Mouse (Mus musculus) left cerebral cortex, postnatal 25 days (tissue): ENCODE results near the gene Hoxa11. TPM values are rescaled to one million over a fixed set of nuclear protein-coding genes. Genes with fewer than 3 reads are reported as not detected.

ENCODE experiments used
- DNase-seq, 2 experiments: peaks; one replicate each; pipeline ENCODE4 v3.0.0; 2022; ENCODE audit warnings: low spot score in 2 of 2, mixed read lengths in 1 of 2
- intact Hi-C: fragments of 180-260 bp; cut with DNase I; formaldehyde crosslinking; loops from one replicate; pipeline ENCODE4 v1.15.1; 2025
- total RNA-seq, 2 experiments: library from RNA; stranded (reverse); gene quantifications; 2 replicates each; pipeline ENCODE4 v1.2.3; 2021

The Hoxa11 gene
- total RNA-seq, 2 experiments from 2014 or later, result not detected

DNA sequence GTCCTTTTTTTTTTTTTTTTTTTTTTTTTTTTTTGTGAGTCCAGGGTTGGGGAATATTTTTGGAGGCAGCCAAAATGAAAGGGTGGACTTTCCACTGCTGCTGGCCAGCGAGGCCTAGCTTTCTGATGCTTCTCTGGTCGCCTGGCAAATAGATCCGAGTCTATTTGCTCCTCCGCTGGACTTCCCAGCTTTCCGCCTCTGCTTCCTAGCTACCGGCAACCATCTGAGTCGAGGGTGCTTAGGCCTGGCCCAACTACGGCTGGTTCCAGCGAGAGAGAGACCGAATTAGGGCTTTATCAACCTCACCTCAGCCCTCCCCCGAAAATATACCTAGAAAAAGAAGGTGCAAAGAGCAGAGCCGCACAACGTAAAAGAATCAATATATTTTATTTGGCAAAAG, 22.9 kb downstream of the Hoxa11 start:
- intact Hi-C loops, result loop anchor here (5.0 kb wide), 2 partner anchors 840 to 1040 kb away; no protein-coding TSS in a partner anchor
- no peak for DNase-seq

- no peak for DNase-seq
- intact Hi-C loops, result loop anchor here (2.0 to 5.0 kb wide), 5 partner anchors 351 to 1040 kb away; no protein-coding TSS in a partner anchor
These were observed 23.5 kb downstream of the Hoxa11 start for GRCm38 (mm10) chr6:52221993-52222685.

- intact Hi-C loops, result loop anchor here (2.0 to 5.0 kb wide), 5 partner anchors 351 to 1039 kb away; no protein-coding TSS in a partner anchor
These were observed 24.1 kb downstream of the Hoxa11 start, which contains the start of gene Hoxa7 for GRCm38 (mm10) chr6:52221337-52221992. Gene Hoxa7, minus strand, starts transcription at chr6:52221854.

GRCm38 (mm10) chr6:52220865-52221310, 24.7 kb downstream of the Hoxa11 start:
- intact Hi-C loops, result loop anchor here (2.0 to 5.0 kb wide), 5 partner anchors 350 to 1039 kb away; no protein-coding TSS in a partner anchor
- DNase-seq, result no peak

More at GRCm38 (mm10) chr6:52221337-52221992, 24.1 kb downstream of the Hoxa11 start, which contains the start of gene Hoxa7:
- peak; percentile 78 to 81 for DNase-seq

GRCm38 (mm10) chr6:52220003-52220864, 25.4 kb downstream of the Hoxa11 start:
- intact Hi-C loops, result loop anchor here (2.0 to 5.0 kb wide), 5 partner anchors 349 to 1038 kb away; no protein-coding TSS in a partner anchor
- no peak for DNase-seq

- DNase-seq, result no peak
- intact Hi-C loops, result no loop called here
These were observed 26.2 kb downstream of the Hoxa11 start for GRCm38 (mm10) chr6:52219234-52219942.

DNA sequence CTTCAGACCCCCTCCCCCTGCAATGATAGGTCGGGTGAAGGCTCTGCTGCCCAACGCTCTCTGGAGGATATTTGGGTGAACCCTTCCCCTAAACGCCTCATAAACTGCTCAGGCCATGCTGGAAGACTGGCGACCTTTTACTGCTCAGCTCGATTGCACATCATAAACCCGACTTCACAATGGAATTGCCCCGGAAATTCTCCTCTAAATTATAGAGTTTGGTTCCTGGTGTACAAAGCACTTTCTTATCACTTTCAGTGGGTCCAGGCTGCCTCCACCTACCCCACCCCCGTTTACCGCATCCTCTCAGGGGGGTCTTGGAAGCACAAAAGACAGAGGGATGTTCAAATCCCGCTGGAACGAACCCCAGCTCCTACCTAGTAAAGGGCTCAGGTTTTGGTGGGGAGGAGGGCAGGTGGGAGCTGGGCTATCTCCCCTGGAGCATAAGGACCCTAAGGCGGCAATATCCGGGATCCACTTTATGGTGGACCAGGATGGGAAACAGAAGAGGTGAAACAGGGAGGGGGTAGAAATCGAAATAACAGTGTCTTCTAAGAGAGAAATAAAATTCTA, 26.9 kb downstream of the Hoxa11 start:
- intact Hi-C loops, result no loop called here
- no peak for DNase-seq

- intact Hi-C loops, result no loop called here
- no peak for DNase-seq
These were observed 27.5 kb downstream of the Hoxa11 start for GRCm38 (mm10) chr6:52217895-52218642.

GRCm38 (mm10) chr6:52217459-52217768, 28.2 kb downstream of the Hoxa11 start:
- intact Hi-C loops, result no loop called here
- DNase-seq, result no peak

DNA sequence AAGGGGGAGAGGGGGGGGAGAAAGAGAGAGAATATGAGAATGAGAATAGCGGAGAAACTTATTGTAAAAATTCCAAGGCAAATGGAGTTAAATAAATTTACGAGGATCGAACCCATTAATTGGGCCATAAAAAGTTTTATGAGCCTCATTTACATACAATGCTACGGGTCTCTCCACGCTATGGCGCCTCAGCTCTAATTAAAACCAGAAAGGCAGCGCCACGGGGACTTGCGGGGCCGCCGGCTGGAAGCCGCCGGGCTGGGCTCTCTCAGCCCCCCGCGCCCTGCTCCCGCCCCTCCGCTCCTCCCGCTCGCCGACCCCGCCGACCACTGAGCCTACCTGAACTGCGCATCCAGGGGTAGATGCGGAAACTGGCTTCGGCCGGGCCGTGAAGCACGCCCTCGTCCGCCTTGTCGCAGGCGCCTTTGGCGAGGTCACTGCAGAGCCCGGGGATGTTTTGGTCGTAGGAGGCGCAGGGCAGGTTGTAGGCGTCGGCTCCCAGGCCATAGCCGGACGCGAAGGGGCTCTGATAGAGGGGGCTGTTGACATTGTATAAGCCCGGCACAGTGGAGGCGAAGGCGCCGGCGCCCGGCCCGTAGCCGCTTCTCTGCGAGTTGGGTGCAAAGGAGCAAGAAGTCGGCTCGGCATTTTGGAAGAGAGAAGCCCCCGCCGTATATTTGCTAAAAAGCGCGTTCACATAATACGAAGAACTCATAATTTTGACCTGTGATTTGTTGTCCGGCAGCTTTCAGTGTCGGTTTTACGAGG, 28.7 kb downstream of the Hoxa11 start:
- intact Hi-C loops, result no loop called here
- DNase-seq, result no peak

DNA sequence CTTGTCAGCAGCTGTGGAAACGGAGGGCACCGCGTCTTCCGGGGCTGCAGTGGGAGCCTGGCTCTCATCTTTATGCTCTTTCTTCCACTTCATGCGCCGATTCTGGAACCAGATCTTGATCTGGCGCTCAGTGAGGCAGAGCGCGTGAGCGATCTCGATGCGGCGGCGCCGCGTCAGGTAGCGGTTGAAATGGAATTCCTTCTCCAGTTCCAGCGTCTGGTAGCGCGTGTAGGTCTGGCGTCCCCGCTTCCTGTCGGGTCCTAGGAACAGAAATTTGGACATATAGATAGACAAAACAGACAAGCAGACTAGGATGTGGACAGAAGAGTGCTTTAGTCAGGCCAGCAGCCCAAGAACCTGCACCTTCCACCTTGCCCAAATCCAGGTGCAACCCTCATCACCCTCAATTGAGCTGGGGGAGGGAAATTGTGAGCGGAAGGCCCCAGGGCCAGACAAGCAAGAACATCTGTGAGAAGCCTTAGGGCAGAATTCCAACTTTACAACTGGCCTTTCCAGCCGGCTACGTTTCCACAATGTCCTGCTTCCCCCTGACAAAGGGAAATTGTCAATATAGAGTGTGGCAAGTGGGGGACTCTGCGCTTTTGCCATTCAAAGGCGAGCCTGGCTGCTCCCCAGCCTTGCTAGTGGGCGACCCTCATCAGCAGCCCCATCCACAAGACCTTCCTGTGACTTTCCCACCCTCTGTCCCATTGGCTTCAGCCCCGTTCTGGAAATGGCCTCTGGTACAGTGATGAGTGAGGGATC, 29.7 kb downstream of the Hoxa11 start:
- no peak for DNase-seq
- intact Hi-C loops, result no loop called here

DNA sequence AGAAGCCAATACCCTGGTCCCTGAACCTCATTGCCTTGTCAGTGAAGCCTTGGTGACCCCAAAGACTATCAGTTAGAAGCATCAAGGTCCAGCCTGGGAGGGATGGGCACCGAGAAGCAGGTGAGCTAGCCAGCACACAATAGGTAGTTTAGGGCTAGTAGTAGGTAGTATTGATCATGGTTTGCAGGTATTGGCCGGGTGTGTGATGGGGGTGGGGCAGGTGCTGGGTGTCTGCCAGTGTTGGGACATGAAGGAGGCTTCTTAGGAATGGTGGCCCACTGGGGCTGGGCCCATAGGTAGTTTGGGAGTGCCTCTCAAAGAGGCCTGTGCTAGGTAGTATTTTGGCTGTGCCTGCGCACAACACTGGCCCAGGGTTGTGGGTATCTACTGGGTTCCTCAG, 30.5 kb downstream of the Hoxa11 start:
- intact Hi-C loops, result no loop called here
- no peak for DNase-seq

DNA sequence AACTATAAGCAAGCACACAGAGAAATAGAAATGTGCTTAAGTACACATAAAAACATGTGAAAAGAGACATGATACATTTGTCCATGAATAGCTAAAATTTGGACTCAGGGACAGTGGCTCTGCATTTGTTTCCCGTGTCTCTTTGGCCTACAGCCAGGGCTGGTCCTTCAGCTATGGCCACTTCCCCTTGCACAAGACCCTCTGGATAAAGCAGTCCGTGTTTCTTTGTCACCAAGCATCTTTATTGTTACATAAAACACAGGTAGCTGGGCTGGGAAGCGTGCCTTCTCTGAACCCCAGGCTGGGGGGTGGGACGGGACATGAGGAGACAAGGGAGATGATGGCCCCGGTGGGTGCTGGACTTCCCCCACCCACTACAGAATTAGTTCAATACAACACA, 31.3 kb downstream of the Hoxa11 start:
- intact Hi-C loops, result loop anchor here (5.0 kb wide), 1 partner anchor 207 kb away; no protein-coding TSS in a partner anchor

GRCm38 (mm10) chr6:52213119-52213986, 32.3 kb downstream of the Hoxa11 start, which contains the start of the genes Hoxa3 and Gm28308:
Gene Hoxa3, minus strand, starts transcription at chr6:52213336.
Gene Gm28308, minus strand, starts transcription at chr6:52213339.
- no peak for DNase-seq
- intact Hi-C loops, result loop anchor here (5.0 kb wide), 1 partner anchor 206 kb away; no protein-coding TSS in a partner anchor

More for the DNA sequence above, 31.3 kb downstream of the Hoxa11 start:
- DNase-seq, result no peak

- DNase-seq, result no peak
- intact Hi-C loops, result loop anchor here (5.0 kb wide), 1 partner anchor 205 kb away; no protein-coding TSS in a partner anchor
These were observed 33.0 kb downstream of the Hoxa11 start for GRCm38 (mm10) chr6:52212556-52213118.
